Mouse (Mus musculus): ENCODE data around the gene Gm21988. TPM values are rescaled to one million over a fixed set of nuclear protein-coding genes. Genes with fewer than 3 reads are reported as not detected.

The Gm21988 gene
- polyA plus RNA-seq, 1 experiment from 2014 or later = 14.1 TPM

- H3K4me2 ChIP-seq = peak overlapping the region; percentile 59; the same call in 1 of the 2 replicates
- H3K4me1 ChIP-seq = peaks cover 26% of the 10 kb centered on the region
- no peak for ATAC-seq (replicated peaks)
- 0 out of 2 replicates have a peak, but pooled peaks cover 6% of the 10 kb centered on the region for H3K36me3 ChIP-seq (replicated peaks)
- no peak overlapping the region for H3K27ac ChIP-seq
- H3K4me3 ChIP-seq = no peak overlapping the region
- 15% methylated on average over 9 of the region's 9 CpGs for WGBS
- no peak overlapping the region for H3K9ac ChIP-seq
- H3K9me3 ChIP-seq = no peaks in the 10 kb centered on the region
- H3K27me3 ChIP-seq (replicated peaks) = peaks cover 38% of the 10 kb centered on the region
Observed at GRCm38 (mm10) chr11:70212896-70213295, 26.7 kb downstream of the Gm21988 start.

GRCm38 (mm10) chr11:70212423-70212822 lies 27.2 kb downstream of the Gm21988 start, which contains the start of gene Slc16a11:
Slc16a11 (plus strand) TSS chr11:70212752.
- Histone ChIP-seq H3K4me3 (peak within 1 kb of the TSS; percentile 33), H3K27ac (no peak within 1 kb of the TSS), H3K4me2 (peak within 1 kb of the TSS; percentile 59), H3K9ac (peak within 1 kb of the TSS; percentile 27; the same call in 1 of the 2 replicates), H3K4me1 (peaks cover 26% of the 10 kb centered on the region), H3K36me3 (replicated peaks) (0 out of 2 replicates have a peak, but pooled peaks cover 5% of the 10 kb centered on the region), H3K9me3 (no peaks in the 10 kb centered on the region), H3K27me3 (replicated peaks) (peaks cover 36% of the 10 kb centered on the region)
- no peak for ATAC-seq (replicated peaks)
- WGBS = 68% methylated on average over 6 of the region's 6 CpGs

GRCm38 (mm10) chr11:70211972-70212371 lies 27.7 kb downstream of the Gm21988 start:
- Histone ChIP-seq H3K27ac (no peak overlapping the region), H3K9ac (no peak overlapping the region), H3K4me1 (peaks cover 26% of the 10 kb centered on the region), H3K27me3 (replicated peaks) (peaks cover 35% of the 10 kb centered on the region), H3K9me3 (no peaks in the 10 kb centered on the region), H3K4me3 (no peak overlapping the region), H3K36me3 (replicated peaks) (0 out of 2 replicates have a peak, but pooled peaks cover under 1% of the 10 kb centered on the region), H3K4me2 (no peak overlapping the region)
- no peak for ATAC-seq (replicated peaks)
- 69% methylated on average over 6 of the region's 6 CpGs for WGBS

GRCm38 (mm10) chr11:70210681-70211080 lies 28.9 kb downstream of the Gm21988 start:
- 93% methylated on average over 2 of the region's 2 CpGs for WGBS
- Histone ChIP-seq H3K27me3 (replicated peaks) (peaks cover 23% of the 10 kb centered on the region), H3K4me3 (no peak overlapping the region), H3K9ac (no peak overlapping the region), H3K4me1 (peaks cover 25% of the 10 kb centered on the region), H3K27ac (no peak overlapping the region), H3K9me3 (no peaks in the 10 kb centered on the region), H3K4me2 (no peak overlapping the region), H3K36me3 (replicated peaks) (no peaks in the 10 kb centered on the region)
- ATAC-seq (replicated peaks) = no peak

GRCm38 (mm10) chr11:70208778-70209388 lies 30.7 kb downstream of the Gm21988 start:
- 85% methylated on average over 5 of the region's 5 CpGs for WGBS
- peaks cover 13% of the 10 kb centered on the region for H3K4me1 ChIP-seq
- H3K27me3 ChIP-seq (replicated peaks) = peaks cover 8% of the 10 kb centered on the region
- H3K36me3 ChIP-seq (replicated peaks) = no peaks in the 10 kb centered on the region
- H3K9ac ChIP-seq = no peak overlapping the region
- H3K4me2 ChIP-seq = no peak overlapping the region
- no peak for ATAC-seq (replicated peaks)
- no peaks in the 10 kb centered on the region for H3K9me3 ChIP-seq
- no peak overlapping the region for H3K27ac ChIP-seq
- no peak overlapping the region for H3K4me3 ChIP-seq

- Histone ChIP-seq H3K4me2 (no peak overlapping the region), H3K27ac (no peak overlapping the region), H3K36me3 (replicated peaks) (no peaks in the 10 kb centered on the region), H3K4me1 (no peaks in the 10 kb centered on the region), H3K4me3 (no peak overlapping the region), H3K27me3 (replicated peaks) (peaks cover under 1% of the 10 kb centered on the region), H3K9ac (no peak overlapping the region), H3K9me3 (no peaks in the 10 kb centered on the region)
- WGBS = 87% methylated on average over 7 of the region's 7 CpGs
- no peak for ATAC-seq (replicated peaks)
Observed at GRCm38 (mm10) chr11:70207283-70207682, 32.3 kb downstream of the Gm21988 start.

GRCm38 (mm10) chr11:70206801-70207200 lies 32.8 kb downstream of the Gm21988 start:
- Histone ChIP-seq H3K36me3 (replicated peaks) (no peaks in the 10 kb centered on the region), H3K4me3 (no peak overlapping the region), H3K9ac (no peak overlapping the region), H3K4me1 (no peaks in the 10 kb centered on the region), H3K4me2 (no peak overlapping the region), H3K27ac (no peak overlapping the region), H3K27me3 (replicated peaks) (no peaks in the 10 kb centered on the region), H3K9me3 (no peaks in the 10 kb centered on the region)
- ATAC-seq (replicated peaks) = no peak
- 90% methylated on average over 2 of the region's 2 CpGs for WGBS

GRCm38 (mm10) chr11:70201691-70202090 lies 37.9 kb downstream of the Gm21988 start:
- Histone ChIP-seq H3K27ac (no peak overlapping the region), H3K4me1 (no peaks in the 10 kb centered on the region), H3K27me3 (replicated peaks) (no peaks in the 10 kb centered on the region), H3K36me3 (replicated peaks) (no peaks in the 10 kb centered on the region), H3K9me3 (no peaks in the 10 kb centered on the region), H3K9ac (no peak overlapping the region), H3K4me2 (no peak overlapping the region), H3K4me3 (no peak overlapping the region)
- ATAC-seq (replicated peaks) = no peak
- WGBS = 43% methylated on average over 5 of the region's 5 CpGs

GRCm38 (mm10) chr11:70200036-70200608 lies 39.5 kb downstream of the Gm21988 start:
- Histone ChIP-seq H3K9me3 (no peaks in the 10 kb centered on the region), H3K27me3 (replicated peaks) (no peaks in the 10 kb centered on the region), H3K4me3 (no peak overlapping the region), H3K9ac (no peak overlapping the region), H3K4me1 (no peaks in the 10 kb centered on the region), H3K36me3 (replicated peaks) (no peaks in the 10 kb centered on the region), H3K4me2 (no peak overlapping the region), H3K27ac (no peak overlapping the region)
- WGBS = 91% methylated on average over 5 of the region's 5 CpGs
- ATAC-seq (replicated peaks) = no peak

- no peak for ATAC-seq (replicated peaks)
- no peak overlapping the region for H3K9ac ChIP-seq
- H3K4me3 ChIP-seq = no peak overlapping the region
- no peaks in the 10 kb centered on the region for H3K36me3 ChIP-seq (replicated peaks)
- H3K4me1 ChIP-seq = no peaks in the 10 kb centered on the region
- H3K4me2 ChIP-seq = no peak overlapping the region
- 83% methylated on average over 8 of the region's 8 CpGs for WGBS
- H3K27me3 ChIP-seq (replicated peaks) = no peaks in the 10 kb centered on the region
- H3K9me3 ChIP-seq = no peaks in the 10 kb centered on the region
- no peak overlapping the region for H3K27ac ChIP-seq
Observed at GRCm38 (mm10) chr11:70199107-70199506, 40.5 kb downstream of the Gm21988 start.

GRCm38 (mm10) chr11:70198332-70198731 lies 41.3 kb downstream of the Gm21988 start:
- Histone ChIP-seq H3K4me2 (no peak overlapping the region), H3K36me3 (replicated peaks) (no peaks in the 10 kb centered on the region), H3K9me3 (no peaks in the 10 kb centered on the region), H3K4me3 (no peak overlapping the region), H3K27me3 (replicated peaks) (no peaks in the 10 kb centered on the region), H3K27ac (no peak overlapping the region), H3K4me1 (no peaks in the 10 kb centered on the region), H3K9ac (no peak overlapping the region)
- no peak for ATAC-seq (replicated peaks)
- 90% methylated on average over 3 of the region's 3 CpGs for WGBS

GRCm38 (mm10) chr11:70193354-70194285 lies 46.0 kb downstream of the Gm21988 start:
- Histone ChIP-seq H3K9ac (no peak overlapping the region), H3K4me1 (no peaks in the 10 kb centered on the region), H3K36me3 (replicated peaks) (no peaks in the 10 kb centered on the region), H3K27ac (no peak overlapping the region), H3K4me2 (no peak overlapping the region), H3K27me3 (replicated peaks) (no peaks in the 10 kb centered on the region), H3K4me3 (no peak overlapping the region), H3K9me3 (no peaks in the 10 kb centered on the region)
- ATAC-seq (replicated peaks) = no peak
- WGBS = 62% methylated on average over 11 of the region's 11 CpGs
